Mouse (Mus musculus): Measurements from ENCODE around the gene F11r.

F11r gene

DNA sequence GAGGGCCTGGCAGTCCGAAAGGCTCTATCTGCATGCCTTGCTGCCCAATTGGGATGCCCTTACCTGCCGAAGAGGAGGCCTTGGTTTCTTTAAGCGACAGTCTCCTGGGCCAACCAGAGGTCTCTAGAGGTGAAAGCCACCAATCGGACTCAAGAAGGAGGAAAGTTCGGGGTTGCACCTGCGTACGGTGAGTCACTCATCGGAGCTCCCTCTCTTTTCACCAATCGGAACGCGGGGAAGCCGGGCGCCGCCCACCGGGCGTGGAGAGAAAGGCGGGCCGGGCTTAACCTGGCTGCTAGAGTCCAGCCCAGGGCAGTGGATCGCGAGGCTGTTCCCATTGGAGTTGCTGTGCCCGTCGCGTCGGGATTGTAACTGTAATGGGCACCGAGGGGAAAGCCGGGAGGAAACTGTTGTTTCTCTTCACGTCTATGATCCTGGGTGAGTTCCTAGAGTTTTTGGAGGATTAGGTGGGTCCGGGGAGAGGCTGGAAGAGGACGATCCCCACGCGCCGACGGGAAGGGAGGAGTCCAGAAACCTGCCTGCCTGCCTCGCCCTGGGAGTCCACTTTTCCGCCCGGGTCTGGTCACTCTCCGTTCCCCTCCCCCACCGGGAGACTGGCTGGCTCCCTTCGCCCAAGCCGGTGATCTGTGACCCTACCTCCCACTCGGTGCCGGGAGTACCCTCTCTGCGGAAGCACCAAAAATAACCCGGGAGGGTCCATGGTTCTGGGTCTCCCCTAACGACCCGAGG is at the start of gene F11r:
F11r (plus strand) TSS at position 272 of the 750 bp plus-strand sequence.
- peak; percentile 55 for DNase-seq (ENCODE audit: low spot score)

DNA sequence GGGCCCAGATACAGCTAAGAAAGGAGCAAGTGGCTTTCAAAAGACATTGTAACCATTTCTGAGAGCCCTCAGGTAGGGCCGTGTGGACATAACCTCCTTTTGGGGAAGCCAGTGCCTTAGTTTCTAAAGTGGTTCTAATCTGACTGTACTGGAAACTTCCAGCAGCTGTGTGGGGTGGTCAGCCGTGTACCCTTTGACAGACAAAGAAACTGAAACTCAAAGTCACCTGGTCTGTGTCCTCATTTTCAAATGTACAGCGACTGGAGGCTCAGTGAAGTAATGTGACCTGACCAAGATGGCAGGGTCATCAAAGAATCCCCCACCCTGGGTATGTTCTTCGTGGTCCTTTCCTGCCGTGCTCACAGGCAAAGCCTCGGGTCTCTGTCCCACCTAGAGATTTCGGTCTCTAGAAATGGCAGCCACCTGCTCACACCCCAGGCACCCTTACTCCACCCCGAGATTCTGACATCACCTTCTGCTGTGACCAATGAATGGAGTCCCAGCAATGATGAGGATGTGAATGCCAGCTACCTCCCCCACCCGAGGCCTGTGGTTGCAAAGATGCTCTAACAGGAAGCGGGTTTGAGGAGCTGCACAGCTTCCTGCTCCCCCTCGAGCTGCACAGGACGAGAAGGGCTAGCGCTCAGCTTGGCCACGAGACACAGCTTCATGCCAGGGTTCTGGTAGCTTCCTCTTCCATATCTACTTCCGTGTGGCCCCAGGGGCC is 48.8 kb upstream of the F11r start, which contains the start of gene Arhgap30:
Arhgap30 (plus strand) TSS at position 579 of the 727 bp plus-strand sequence.
- peak; percentile 60 for DNase-seq (ENCODE audit: low spot score)

DNA sequence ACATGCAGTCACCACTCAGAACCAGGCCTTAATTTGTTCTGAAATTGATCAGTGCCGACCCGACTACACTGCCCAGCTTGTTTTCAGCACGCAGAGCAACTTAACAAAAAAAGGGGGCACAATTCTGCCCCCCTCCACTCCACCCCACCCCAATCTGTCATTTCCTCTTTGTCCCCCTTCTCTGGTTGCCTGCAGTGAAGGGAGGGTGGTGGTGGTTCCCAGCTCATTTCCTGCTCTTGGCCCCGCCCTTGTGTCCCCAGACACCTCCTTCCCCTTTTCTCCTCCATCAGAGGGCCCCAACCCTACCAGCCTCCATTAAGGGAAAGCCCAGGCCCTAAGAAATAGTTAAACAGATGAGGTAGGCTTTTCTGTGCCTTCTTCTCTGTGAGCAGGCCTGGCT is 47.2 kb upstream of the F11r start:
- DNase-seq (ENCODE audit: low spot score), result no peak

DNA sequence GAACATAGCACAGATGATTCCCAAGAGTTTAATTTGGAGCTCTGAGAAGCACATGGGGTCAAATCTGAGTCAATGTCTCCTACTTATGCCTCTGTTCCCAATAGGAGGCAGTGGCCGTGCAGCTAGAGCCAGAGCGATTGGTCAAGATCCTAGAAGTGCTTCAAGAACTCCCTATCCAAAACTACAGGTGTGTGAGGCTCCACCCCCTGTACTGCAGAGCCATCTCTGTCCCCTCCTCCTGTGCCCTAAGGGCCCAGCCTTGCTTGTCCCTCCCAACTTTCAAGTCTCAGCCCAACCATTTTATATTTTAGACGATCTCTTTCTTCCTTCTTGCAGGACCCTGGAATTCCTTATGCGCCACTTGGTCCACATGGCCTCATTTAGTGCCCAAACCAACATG is 35.5 kb upstream of the F11r start:
- DNase-seq (ENCODE audit: low spot score), result no peak

DNA sequence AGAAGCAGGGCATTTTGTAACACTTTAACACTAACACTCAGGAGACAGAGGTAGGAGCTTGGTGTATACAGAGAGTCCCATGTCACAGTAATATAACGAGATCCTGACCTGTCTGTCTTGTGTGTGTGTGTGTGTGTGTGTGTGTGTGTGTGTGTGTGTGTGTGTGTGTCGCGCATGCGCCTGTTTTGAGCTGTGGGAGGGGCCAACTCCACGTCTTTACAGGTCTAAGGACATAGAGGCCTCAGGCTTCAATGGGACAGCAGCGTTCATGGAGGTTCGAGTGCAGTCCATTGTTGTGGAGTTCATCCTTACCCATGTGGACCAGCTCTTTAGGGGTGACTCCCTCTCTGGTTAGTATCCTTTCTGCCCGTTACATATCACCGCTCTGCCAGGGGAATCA is 34.3 kb upstream of the F11r start:
- DNase-seq (ENCODE audit: low spot score), result no peak

DNA sequence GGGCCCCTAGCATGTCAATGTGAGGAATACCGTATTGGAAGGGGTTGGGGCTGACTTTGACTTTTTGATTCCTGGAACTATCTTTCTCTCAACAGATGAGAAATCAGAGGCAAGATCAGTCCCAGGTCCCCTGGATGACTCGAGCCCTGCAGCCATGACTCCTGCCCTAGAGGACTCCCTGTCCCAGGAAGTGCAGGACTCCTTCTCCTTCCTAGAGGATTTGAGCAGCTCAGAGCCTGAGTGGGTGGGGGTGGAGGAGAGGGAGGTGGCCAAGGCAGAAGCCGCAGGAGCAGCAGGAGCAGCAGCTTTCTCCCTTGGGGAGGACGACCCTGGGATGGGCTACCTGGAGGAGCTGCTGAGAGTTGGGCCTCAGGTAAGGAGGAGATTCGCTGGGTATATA is 30.1 kb upstream of the F11r start:
- DNase-seq (ENCODE audit: low spot score), result no peak

DNA sequence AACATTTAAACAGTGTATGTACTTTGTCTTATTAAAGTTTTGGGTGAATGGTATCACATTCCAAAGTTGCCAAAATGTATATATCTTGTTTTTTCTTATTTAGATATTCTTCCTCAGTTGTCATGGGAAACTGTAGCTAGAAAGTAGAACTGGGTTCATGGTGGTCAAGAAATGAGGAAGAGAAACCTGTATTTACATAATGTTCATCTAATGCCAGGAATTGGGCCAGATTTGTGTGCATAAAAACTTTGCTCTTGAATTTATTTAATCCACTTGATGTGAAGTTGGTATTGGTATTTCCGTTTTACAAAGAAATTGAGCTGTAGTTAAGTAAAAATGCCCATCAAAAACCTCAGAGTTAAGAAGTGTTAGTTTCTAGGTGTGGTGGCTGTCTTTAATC is 27.1 kb upstream of the F11r start:
- no peak for DNase-seq (ENCODE audit: low spot score)

DNA sequence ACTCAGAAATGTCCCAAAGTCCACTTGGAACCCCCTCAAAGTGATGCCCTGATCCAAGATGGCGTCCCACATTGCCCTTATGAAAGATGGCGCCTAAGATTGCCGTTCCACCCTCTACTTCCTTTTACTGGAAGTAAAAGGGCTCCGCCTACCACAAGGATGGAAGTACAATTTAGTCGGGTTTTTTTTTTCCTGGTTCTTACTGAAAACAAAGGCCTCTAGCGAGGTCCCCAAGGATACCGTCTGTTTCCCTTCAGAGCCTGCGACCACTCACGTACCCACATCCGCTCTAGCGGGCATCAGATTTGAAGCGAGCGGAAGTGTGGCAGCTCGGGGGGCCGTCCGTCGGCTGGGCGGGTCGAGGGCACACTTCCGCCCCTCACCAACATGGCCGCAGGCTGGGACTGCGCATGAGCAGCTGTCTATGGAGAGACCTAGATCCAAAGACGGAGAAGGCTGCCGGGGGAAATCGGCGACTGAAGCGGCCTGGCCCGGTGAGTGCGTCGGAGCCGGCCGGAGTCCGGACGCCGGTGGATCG is 26.3 kb upstream of the F11r start, which contains the start of gene Usf1:
Usf1 (plus strand) TSS at position 367 of the 538 bp plus-strand sequence.
- DNase-seq (ENCODE audit: low spot score), result peak; percentile 95

DNA sequence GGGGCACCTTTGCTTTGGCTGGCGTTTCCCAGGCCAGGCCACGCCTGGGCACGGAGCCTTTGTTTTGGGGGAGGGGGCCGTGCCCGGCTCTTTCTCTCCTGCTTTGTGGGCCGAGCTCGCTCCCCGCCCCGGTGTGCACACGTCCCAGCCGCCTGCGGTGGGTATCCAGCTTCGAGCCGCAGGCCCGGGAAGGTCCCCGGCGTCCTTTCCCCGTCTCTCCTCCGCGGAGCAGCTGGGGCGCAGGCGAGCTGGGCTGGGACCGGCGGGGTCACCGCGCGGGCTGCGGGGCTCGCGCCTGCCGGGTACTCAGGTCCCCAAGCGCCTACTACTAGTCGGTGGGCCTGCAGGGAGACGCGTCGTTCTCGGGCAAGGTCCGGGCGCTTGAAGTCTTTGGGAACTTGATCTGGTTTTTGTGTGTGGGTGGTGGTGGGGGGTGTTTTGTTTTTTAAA is 25.8 kb upstream of the F11r start:
- DNase-seq (ENCODE audit: low spot score), result no peak

DNA sequence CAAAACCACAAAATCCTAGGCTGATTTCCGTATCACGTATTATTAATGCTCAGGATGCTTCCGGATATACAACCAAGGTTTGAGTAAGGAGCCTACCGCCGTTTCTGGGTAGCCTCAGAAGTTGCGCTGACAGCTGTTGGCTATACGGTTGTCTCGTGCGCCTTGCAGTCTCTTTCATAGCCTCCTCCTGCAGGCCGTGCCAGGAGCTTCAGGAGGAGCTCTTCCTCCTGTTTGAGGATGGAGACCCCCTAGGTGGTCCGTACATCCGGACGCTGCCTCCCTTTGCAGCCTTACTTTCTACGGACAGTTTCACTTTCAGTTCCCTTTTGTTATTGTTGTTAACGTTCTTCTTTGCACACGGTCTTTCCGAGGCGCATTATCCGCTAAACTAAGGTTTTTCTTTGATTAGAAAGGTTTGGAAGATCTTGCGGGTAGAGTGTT is 25.3 kb upstream of the F11r start:
- DNase-seq (ENCODE audit: low spot score), result peak; percentile 24

DNA sequence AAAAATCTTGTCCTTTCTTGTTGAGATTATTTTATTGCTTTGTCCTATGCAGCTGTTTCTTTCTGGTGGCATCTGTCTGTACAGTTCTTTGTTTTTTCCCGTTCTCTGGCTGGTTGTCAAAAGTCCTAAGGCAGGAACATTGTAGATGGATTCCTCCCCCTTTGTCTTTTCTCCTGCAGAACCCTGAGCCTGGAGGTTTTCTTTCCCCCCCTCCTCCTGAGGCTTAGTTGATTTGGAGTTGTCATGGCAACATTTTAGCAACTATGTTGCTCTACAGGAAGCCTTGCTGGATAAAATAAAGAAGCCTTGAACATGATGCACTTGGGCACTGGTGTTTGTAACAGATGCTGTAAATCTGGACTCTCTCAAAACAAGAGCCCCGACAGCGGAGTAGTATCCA is 24.9 kb upstream of the F11r start:
- peak; percentile 41 for DNase-seq (ENCODE audit: low spot score)

DNA sequence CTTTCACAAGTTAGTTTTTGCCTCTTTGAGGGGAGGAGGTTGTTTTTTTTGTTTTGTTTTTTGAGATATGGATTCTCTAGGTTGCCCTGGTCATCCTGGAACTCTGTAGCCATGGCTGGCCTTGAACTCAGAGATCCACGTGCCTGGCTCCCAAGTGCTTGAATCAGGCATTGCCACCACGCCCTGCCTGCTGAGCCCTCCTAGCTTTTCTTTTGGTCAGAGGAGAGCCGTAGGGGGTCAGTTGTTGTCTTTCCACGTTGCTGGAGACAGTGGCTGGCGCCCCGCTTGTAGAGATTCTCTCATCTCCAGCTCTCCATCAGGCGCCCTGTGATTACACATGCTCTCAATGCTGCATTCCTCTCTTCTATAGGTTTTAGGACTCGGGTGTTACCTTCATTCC is 23.7 kb upstream of the F11r start:
- no peak for DNase-seq (ENCODE audit: low spot score)

DNA sequence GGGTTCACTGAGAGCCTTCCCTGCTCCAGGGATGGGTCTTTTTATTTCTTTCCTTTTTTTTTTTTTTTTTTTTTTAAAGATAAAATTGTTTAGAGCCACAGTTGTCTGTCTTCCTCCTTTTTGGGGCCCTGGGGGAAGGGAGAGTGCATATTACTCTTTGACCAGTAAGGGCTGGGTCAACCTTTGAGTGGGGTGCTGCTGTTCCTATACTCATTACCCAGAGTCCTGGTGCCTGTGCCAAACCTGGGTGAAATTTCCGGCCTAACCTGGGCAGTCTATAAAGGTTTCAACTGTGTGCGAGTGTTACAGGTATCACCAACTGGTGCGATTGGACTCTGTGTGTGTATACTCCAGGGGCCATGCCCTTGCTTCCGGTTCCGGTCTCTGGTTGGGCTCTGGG is 18.7 kb upstream of the F11r start, which contains the start of gene Tstd1:
Tstd1 (plus strand) TSS at position 213 of the 400 bp plus-strand sequence.
- DNase-seq (ENCODE audit: low spot score), result no peak

DNA sequence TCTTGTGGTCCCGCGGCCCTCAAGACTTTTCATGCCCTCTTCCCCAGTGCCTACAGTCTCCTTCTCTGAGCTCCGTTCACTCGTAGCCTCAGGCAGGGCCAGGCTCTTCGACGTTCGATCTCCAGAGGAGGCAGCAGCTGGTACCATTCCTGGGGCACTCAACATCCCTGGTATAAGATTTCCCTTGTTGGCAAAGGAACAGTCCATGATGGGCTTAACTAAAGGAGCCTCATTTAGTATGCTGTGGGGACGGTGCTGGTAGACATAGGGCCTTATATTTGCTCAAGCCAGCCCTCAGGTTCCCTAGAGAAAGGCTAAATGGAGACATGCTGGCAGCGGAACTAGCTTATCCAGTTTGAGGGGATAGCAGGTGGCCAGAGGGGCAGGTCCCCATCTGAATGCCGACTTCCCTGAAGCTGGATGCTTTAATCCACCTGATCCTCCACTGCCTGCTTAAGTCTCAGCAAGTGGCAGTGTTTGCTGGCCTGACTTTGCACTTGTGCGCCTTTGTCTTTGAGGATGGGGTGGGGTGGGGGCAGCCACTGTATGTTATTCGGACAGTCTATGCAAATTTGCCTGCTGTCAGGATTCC is 17.9 kb upstream of the F11r start:
- DNase-seq (ENCODE audit: low spot score), result no peak

DNA sequence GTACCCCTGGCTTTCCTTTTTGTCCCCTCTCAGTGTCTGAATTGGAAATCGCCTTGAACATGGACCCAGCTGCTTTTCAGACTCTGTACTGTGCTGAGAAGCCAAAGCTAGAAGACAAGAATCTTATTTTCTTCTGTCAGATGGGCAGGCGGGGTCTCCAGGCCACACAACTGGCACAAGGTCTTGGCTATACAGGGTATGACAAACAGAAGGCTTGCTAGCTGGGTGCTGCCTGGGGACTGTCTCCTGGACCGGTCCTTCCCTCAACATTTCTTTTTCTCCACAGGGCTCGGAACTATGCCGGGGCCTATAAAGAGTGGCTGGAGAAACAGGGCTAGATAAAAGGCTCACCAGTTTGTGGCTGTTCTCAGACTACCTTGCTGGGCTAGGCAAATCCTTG is 17.4 kb upstream of the F11r start:
- DNase-seq (ENCODE audit: low spot score), result no peak

DNA sequence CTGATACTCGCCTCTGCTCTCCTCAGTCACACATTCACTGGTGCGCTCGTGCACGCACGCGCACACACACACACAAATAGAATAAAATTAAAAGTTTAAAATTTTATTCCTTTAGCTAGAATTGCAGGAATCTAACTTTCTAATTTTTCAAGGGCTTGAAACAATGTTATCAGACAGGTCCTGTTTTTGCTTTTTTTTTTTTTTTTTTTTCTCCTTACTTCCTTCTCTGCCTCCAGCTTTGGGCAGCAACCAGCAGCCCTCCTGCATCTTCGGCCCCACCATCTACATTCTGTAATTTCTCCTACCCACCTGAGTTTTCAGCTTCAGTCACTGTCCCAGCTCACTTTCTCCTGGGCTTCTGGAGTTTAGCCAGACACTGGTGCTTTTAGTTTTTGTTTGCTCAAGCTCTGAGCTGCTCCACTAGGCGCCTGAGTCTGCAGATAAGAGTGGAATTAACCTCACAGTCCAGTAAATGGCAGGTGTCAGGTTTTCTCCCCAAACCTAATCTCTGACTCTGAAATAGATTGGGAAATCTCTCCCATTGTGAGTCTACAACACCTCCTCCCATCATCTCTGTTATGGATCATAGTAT is 14.7 kb upstream of the F11r start:
- no peak for DNase-seq (ENCODE audit: low spot score)

DNA sequence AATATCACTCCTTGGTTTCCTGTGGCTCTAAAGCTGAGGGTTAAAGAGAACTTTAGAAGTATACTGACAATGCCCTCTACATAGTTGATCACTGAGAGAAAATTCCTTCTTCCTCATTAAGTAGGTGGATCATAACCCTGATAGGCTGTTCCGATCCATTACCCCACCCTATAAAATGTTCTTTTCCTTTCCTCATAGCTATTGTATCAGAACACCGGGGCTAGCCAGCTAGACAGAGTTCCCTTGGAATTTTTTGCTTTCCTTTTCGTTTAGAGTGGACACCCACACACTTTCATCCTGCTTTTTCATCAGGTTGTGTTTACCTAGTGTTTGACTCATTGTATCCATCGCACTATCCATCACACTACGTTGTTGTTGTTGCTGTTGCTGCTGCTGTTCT is 12.7 kb upstream of the F11r start:
- no peak for DNase-seq (ENCODE audit: low spot score)

DNA sequence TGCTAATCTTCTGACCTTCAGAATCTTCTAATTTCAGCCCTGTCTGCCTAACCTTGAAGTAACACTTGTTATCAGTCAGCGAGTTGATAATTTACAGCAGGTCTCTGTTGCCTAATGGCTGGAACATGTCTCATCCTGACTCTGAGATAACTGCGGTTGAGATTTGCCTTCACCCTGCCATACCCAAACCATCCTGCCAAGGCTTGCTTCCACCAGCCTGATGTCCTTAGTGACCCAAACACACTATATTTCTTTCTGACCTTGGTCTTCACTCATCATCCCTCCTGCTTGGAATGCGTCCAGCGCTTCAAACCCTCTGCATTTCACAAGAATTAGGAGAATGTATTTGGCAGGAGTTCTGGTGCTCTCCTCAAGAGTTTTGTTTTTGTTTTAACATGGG is 12.2 kb upstream of the F11r start:
- no peak for DNase-seq (ENCODE audit: low spot score)

DNA sequence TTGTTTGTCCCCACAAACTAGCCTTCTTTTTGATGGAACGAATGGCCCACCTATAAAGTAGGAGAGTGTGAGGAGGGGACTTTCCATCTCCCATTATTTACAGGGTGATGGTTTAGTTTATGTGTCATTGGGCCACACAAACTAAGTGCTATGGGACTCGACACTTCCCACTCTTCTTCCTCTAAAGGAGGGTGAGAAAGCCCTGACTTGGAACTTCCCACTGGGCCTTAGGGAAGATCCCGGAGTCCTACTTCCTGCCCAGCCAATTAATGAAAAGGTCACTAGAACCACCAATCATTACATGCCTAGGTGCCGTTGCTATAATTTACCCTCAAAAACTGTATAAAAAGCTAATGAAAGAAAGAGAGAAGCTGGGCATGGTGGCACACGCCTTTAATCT is 5.2 kb upstream of the F11r start:
- DNase-seq (ENCODE audit: low spot score), result no peak

DNA sequence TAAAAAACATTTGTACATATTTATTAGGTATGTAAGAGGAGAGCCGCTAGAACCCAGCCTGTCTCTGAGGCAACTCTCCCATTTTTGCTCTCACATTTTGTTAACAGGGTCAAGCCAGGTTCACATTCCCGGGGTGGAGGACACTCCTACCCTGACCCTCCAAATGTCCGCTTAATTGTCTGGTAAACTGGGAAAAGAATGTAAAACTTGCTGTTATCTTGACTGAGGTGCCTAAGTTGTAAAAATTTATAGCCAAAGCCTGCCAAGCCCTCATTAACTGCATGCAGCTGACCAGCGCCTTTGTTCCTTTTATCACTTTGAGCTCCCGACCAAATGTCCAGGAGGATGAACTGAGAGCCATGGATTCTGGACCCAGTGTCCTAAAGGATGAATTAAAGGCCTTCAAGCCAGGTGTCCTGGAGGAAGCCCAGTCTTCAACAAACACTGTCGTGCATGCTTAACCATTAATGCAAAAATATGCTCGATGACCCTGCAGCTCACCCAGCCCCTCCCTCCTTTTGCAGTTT is 2.0 kb upstream of the F11r start:
- no peak for DNase-seq (ENCODE audit: low spot score)

DNA sequence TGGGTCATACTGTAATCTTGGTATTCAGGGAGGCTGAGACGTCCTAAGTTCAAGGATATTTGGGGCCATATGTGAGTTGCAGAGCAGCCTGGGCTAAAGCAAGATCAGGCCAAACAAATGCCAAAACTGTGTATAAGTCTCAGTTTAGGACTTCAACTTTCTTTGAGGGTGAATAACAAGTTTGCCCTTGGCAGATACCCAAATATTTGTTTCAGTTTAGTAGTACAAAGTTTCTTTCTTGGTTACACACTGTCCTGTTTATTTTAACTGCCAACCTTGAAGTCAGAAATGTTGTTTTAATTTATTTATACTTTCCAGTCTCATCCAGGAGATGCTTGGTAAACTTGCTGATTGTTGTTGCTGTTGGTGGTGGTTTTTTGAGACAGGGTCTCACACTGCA is 1.4 kb upstream of the F11r start:
- no peak for DNase-seq (ENCODE audit: low spot score)

All from layer of hippocampus, adult 11-12 months (tissue).